Mouse (Mus musculus) heart, adult 9 months (tissue): ENCODE results near the gene Ulk4.
A peak's percentile ranks its signal among the peaks of the same experiment; 100 is the strongest.

Experiments
- DNase-seq, 2 experiments: peaks; one replicate each; pipeline ENCODE4 v3.0.0; 2022; ENCODE audit warnings: low spot score in 2 of 2

The Ulk4 gene

DNA sequence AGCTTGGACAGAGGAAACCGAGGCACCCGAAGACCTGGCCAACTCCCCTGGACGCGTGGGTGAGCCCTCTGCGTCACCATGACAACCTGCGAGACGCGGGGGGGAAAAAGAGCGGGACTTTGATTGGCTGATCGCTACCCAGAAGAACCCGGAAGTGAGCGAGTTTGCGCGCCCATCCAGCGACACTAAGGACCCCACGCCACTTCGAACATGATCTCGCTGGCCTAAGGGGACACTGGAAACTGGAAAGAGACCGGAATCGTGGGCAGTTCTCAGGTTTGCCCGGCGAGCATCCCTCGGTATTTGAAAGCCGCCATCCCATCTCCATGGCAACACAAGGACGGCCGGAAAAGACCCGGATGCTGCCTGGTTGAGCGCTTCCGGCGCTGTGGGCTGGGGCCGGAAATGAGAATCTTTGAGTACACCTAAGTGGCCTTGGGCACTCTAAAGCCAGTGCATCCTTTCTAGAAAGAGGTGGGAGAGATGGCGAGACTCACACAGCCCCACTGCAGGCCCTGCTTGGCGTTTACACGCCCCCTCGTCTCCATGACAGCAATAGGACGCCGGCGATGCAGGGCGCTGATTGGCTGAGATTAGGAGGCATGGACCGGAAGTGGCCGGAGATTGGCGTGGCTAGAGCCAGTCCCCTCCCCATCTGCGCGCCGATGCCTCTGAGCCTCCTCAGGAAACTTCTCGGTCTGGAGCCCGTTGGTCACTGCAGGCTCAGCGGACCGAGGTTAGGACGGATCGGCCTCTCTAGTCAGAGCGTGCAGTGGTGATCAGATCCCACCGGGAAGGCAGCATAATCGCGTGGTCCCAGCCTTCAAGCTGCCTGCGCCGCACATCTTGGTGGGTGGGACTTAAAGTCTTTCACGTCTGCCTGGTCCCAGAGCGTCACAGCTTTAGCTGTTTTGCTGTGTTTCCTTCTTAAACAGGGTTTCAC, at the start of gene Ulk4:
Gene Ulk4 (minus strand): TSS at position 80 of the 943 bp plus-strand sequence.
- peak; percentile 95 for DNase-seq

GRCm38 (mm10) chr9:121322034-121322433, 45.0 kb upstream of the Ulk4 start:
- DNase-seq: peak in 1 of 2 experiments; percentile 71

DNA sequence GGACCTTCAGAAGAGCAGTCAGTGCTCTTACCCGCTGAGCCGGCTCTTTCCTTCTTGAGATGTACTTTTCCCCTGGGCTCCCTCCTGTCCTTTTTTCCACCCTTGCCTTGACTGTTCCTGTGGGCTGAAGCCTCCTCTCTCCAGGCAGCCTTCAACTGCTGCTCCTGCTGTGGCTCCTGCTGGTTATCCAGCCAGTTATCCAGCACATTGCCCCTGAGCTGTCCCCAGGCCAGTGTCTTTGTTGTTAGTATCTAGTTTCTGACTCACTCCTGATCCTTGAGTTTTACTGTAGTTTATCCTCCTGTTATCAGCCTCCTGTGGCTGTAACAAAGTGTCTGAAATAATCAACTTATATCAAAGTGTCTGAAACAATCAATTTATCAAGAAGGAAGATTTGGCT, 44.1 kb upstream of the Ulk4 start:
- no peak for DNase-seq

GRCm38 (mm10) chr9:121320433-121320832, 43.4 kb upstream of the Ulk4 start:
- DNase-seq: peak in 1 of 2 experiments; percentile 13

DNA sequence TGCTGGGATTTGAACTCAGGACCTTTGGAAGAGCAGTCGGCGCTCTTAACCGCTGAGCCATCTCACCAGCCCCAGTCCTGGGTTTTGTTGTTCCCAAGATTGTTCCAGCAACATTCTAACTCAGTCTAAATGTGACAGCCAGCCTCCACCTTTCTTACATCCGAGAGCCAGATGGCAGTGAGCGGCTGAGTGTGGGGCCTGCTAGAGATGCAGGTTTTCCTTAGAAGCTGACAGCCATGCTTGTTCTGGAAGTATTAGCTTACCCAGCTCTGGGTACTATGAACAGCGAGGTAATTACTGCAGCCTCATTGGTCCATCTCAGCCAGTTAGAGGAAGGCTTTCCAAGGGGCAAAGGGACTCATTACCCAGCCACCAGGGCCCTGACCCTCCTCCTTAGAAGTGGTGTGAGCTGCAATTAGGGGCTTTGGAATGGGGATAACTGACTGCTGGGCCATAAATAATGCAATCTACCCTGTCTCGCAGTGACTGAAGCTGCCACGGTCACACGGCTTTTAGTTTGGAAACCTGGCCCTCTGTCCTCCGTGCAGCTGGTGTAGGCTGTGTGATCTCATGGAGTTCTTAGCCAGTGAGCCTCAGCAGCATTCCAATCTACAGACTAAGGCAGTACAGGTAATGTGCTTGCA, 42.4 kb upstream of the Ulk4 start:
- peak in 1 of 2 experiments; percentile 13 for DNase-seq

- DNase-seq: peak; percentile 83 to 85
Observed at GRCm38 (mm10) chr9:121316621-121317405, 39.8 kb upstream of the Ulk4 start.

- DNase-seq: no peak
Observed at GRCm38 (mm10) chr9:121315901-121316595, 39.1 kb upstream of the Ulk4 start.

DNA sequence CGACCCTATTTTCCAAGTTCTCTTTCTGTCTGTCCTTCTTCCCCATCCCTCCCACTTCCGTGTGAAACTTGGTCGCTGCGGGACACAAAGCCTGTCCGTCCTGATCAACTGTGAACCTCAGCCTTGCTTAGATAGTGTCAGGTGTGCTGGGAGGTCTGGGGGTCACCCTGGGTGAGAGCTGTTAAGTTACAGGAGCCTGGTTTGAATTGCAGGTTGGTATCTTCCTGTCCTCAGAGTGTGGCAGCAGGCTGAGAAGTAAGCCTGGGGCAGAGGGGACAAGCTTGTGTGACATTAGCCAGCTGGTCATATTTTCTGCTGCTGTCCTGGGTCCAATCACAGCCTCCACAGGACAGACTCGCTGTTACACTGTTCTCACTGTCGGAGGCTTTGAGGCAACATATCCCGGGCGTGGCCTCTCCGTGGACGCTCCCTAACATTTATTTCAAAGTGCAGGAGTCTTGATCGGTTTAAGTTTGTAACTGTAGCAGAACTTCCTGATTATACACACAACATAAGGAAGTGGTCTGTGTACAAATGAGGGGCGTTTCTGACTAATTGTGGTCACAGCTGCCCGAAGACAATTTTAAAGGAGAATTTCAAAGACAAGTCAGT, 37.6 kb upstream of the Ulk4 start:
- DNase-seq: peak; percentile 76 to 82

DNA sequence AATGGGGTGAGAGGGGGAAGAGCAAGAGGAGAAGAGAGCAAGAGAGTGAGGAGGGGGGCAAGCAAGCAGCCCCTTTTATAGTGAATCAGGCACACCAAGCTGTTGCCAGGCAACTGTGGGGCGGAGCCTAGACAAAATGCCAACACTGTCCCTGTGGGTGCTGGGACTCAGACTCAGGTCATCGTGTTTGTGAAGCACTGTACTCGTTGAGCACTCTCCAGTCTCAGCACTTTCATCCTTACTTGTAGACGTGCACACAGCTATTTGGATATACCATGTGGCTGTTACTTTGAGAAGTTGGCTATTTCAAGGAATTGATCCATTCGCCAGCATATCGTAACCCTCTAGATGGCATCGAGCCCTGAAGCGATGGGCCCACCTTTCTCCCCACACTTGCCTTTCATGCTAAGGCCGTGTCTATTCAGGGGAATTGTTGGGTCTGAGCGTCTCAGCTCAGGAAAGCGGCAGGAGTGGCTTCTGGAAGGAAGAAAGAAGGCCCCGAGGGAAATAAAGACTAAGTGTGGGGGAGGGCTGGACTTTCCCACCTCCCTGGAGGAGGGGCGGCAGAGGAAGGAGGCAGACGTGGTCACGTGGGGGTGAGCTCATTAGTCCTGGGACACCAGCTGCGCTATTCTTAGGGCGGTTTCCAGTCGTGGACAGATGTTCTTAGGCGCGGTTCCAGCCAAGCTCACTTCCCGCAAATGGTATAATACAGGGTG, 36.8 kb upstream of the Ulk4 start:
- DNase-seq: peak; percentile 96 to 97

DNA sequence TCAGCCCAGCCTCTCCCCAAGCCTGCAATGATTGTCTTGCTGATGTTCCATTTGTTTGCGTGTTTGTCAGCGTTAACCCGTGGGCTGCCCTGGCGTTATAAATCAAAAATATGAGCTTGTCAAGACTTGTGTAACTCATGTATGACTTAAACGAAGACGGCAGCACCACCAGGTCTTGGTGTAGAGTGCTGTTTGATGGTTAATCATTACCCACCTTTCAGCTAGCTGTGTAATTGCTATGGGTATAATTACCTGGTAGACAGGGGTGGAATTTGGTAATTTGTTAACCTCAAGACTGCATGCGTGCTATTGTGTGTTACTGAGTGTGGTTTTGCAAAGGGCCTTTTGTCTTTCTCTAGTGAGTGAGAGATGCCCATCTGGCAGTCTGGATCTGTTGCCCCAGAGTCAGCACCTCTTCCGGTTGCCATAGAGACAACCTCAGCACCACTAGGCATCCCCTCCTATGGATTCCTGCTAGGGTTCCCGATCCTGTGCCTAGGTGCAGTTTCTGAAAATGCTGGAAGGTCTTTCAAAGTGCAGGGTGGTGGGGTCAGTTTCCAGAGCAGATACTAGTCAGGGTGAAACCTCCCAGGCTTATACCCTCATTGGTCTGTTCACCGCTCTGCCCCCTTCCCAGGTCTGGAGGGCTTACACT, 35.4 kb upstream of the Ulk4 start:
- no peak for DNase-seq

DNA sequence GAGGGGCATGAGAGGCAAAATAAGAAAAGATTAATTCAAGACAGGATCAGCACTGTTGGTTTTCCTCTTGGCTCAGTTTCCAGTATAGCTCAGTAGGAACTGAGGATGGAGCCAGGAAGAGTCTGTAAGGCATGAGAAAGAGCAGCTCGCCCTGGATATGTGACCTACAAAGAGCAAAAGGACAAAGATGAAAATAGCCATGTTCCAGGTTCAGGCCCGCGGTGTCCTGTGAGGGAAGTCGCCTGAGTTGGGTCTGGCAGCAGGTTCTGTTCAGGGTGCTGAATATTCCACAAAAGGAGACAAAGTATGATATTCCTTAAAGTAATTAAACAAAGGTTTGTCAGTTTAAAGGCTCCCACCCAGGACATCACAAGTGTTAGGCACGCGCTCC, 34.8 kb upstream of the Ulk4 start:
- DNase-seq: no peak

GRCm38 (mm10) chr9:121310501-121310900, 33.5 kb upstream of the Ulk4 start:
- DNase-seq: no peak

DNA sequence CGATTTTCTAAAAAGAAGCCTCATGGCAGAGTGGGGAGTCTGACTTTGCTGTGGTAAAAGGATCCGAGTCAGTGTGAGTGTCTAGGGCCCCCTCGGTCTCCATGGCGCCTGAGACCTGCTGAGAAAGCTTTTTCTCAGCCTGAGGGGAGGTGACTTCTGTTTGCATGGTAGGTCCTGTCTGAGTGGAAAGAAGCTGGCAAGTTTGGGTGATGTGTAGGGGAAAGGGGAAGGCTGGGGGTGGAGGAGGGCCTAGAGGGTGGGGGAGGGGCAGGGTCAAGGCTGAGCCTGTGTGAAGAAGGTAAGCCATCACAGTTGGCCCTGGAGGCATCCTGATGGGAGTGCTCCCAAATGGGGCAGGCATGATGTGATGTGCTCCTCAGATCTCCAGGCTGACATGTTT, 32.3 kb upstream of the Ulk4 start:
- DNase-seq: no peak

- no peak for DNase-seq
Observed at GRCm38 (mm10) chr9:121305456-121305855, 28.5 kb upstream of the Ulk4 start.

GRCm38 (mm10) chr9:121304520-121304919, 27.5 kb upstream of the Ulk4 start:
- DNase-seq: no peak

- DNase-seq: no peak
Observed at GRCm38 (mm10) chr9:121303748-121304147, 26.8 kb upstream of the Ulk4 start.

DNA sequence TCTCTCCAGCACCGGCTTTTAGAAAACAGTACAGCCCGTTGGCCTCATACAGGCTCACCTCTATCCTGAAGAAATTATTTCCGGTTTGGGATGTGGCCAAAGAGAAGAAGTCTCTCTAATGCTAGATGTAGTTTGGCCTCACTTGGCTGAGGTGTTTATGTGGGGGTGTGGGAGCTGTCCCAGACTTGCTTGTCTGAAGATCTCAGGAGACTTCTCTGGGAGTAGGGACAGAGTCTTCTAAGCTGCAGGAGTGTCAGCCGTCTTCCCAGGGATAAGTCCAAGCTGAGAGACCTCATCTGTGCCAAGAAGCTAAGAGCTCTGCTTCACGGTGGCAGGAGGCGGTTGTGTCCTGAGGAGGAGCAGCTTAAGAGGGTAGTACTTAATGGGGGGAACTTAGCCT, 26.1 kb upstream of the Ulk4 start:
- DNase-seq: peak in 1 of 2 experiments; percentile 53

- DNase-seq: no peak
Observed at GRCm38 (mm10) chr9:121302543-121302942, 25.5 kb upstream of the Ulk4 start.

- peak; percentile 55 to 66 for DNase-seq
Observed at GRCm38 (mm10) chr9:121301041-121301920, 24.3 kb upstream of the Ulk4 start.
